Mouse (Mus musculus): ENCODE measurements around the gene Foxc2.

The Foxc2 gene

GRCm38 (mm10) chr8:121148573-121149083, 32.7 kb downstream of the Foxc2 start:
- DNase-seq (ENCODE audit: low spot score), result no peak

- no peak for DNase-seq (ENCODE audit: low spot score)
Measured at GRCm38 (mm10) chr8:121152394-121152793, 36.4 kb downstream of the Foxc2 start.

GRCm38 (mm10) chr8:121156990-121157491, 41.1 kb downstream of the Foxc2 start:
- no peak for DNase-seq (ENCODE audit: low spot score)

GRCm38 (mm10) chr8:121158812-121159211, 42.8 kb downstream of the Foxc2 start:
- DNase-seq (ENCODE audit: low spot score), result no peak

- no peak for DNase-seq (ENCODE audit: low spot score)
Measured at GRCm38 (mm10) chr8:121161437-121161836, 45.5 kb downstream of the Foxc2 start.

- no peak for DNase-seq (ENCODE audit: low spot score)
Measured at GRCm38 (mm10) chr8:121162413-121162812, 46.4 kb downstream of the Foxc2 start.

GRCm38 (mm10) chr8:121162906-121163695, 47.1 kb downstream of the Foxc2 start:
- DNase-seq (ENCODE audit: low spot score), result no peak

- DNase-seq (ENCODE audit: low spot score), result no peak
Measured at GRCm38 (mm10) chr8:121164017-121164469, 48.1 kb downstream of the Foxc2 start.

- no peak for DNase-seq (ENCODE audit: low spot score)
Measured at GRCm38 (mm10) chr8:121168033-121168432, 52.1 kb downstream of the Foxc2 start.
